Mouse (Mus musculus): ENCODE results near the gene Gm8871.
"Not testable (repeated sequence)": the region's sequence is repeated elsewhere in the genome, so short reads cannot be mapped to it uniquely, and the experiment has no call there.

Gm8871 gene

GRCm38 (mm10) chr5:10947505-10947904 lies at the start of gene Gm8871, which contains the start of gene Gm8857:
Gene Gm8871 (plus strand): TSS chr5:10947805.
Gene Gm8857 (plus strand): TSS chr5:10947807.
- DNase-seq (ENCODE audit: low read depth, low spot score), result not testable (repeated sequence)

- not testable (repeated sequence) for DNase-seq (ENCODE audit: low read depth, low spot score)
Measured at GRCm38 (mm10) chr5:10953512-10953911, 5.9 kb downstream of the Gm8871 start.

DNA sequence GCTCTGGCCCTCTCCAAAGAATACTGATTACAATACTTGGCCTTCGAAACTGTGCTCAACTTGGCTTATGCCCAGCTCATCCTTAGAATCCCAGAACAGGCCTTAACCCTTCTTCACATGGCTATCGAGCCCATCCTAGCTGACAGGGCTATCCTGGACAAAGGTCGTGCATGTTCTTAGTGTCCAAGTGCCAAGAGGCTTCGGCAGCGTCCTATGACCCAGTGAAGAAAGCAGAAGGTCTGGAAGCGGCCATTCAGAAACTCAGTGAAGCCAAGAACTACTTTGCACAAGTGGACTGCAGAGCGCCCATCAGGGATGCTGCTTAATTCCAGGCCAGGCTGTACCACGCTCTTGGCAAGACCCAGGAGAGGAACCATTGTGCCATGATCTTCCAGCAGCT lies 10.5 kb downstream of the Gm8871 start:
- DNase-seq (ENCODE audit: low read depth, low spot score), result not testable (repeated sequence)

Measured in retina, adult 2 months (tissue).